Mouse (Mus musculus): ENCODE measurements around the gene Plekho1. TPM values are rescaled to one million over a fixed set of nuclear protein-coding genes. Genes with fewer than 3 reads are reported as not detected.

The Plekho1 gene
- polyA plus RNA-seq, 1 experiment from 2014 or later, result 64.8 TPM

GRCm38 (mm10) chr3:96021421-96022128 is 25.8 kb upstream of the Plekho1 start:
- no peaks in the 10 kb centered on the region for H3K27me3 ChIP-seq (ENCODE audit: control insufficient read depth, insufficient read depth, low read length)
- ATAC-seq (replicated peaks; ENCODE audit: insufficient number of reproducible peaks, low FRiP score, low TSS enrichment, low read depth), result no peak
- H3K4me2 ChIP-seq (ENCODE audit: low read depth, low read length), result no peak overlapping the region
- no peak for DNase-seq (ENCODE audit: low spot score)
- H3K27ac ChIP-seq (replicated peaks; ENCODE audit: low read depth, low read length), result no peak overlapping the region
- H3K9me3 ChIP-seq (replicated peaks; ENCODE audit: control insufficient read depth, low read length), result no peaks in the 10 kb centered on the region
- no peaks in the 10 kb centered on the region for H3K36me3 ChIP-seq (replicated peaks; ENCODE audit: control insufficient read depth, insufficient read depth, low read depth, low read length)
- no peak overlapping the region for H3K9ac ChIP-seq (replicated peaks; ENCODE audit: low read length)
- no peak overlapping the region for H3K4me3 ChIP-seq (ENCODE audit: low read depth, low read length)
- no peaks in the 10 kb centered on the region for H3K4me1 ChIP-seq (ENCODE audit: control insufficient read depth, insufficient read depth, low read length)
- 78% methylated on average over 5 of the region's 5 CpGs for WGBS

- H3K9ac ChIP-seq (replicated peaks; ENCODE audit: low read length), result no peak overlapping the region
- H3K4me1 ChIP-seq (ENCODE audit: control insufficient read depth, insufficient read depth, low read length), result no peaks in the 10 kb centered on the region
- DNase-seq (ENCODE audit: low spot score) (no peak), ATAC-seq (replicated peaks; ENCODE audit: insufficient number of reproducible peaks, low FRiP score, low TSS enrichment, low read depth) (no peak)
- H3K27me3 ChIP-seq (ENCODE audit: control insufficient read depth, insufficient read depth, low read length), result no peaks in the 10 kb centered on the region
- WGBS, result 93% methylated on average over 1 of the region's 1 CpGs
- H3K4me2 ChIP-seq (ENCODE audit: low read depth, low read length), result no peak overlapping the region
- no peak overlapping the region for H3K4me3 ChIP-seq (ENCODE audit: low read depth, low read length)
- no peaks in the 10 kb centered on the region for H3K36me3 ChIP-seq (replicated peaks; ENCODE audit: control insufficient read depth, insufficient read depth, low read depth, low read length)
- H3K9me3 ChIP-seq (replicated peaks; ENCODE audit: control insufficient read depth, low read length), result no peaks in the 10 kb centered on the region
- H3K27ac ChIP-seq (replicated peaks; ENCODE audit: low read depth, low read length), result no peak overlapping the region
Observed at GRCm38 (mm10) chr3:96020735-96021134, 24.9 kb upstream of the Plekho1 start.

DNA sequence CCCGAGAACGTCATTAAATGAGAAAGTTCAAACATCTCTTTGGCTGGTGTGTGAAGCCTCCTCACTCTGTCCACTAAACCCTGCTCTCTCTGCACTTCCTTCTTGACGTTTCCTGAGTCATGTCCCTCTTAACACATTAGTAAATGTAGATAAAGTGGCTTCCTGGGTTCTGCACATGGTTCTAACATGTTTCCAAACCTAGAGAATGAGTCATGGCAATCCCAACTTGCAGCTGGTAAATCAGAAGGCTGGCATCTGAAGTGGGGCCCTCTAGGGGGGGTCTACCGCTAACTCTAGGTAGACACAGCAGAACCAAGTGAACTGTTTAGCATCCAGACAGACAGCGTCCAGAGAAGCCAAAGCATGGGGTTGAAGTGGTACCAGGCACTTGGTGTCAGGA is 21.7 kb upstream of the Plekho1 start:
- H3K4me3 ChIP-seq (ENCODE audit: low read depth, low read length), result no peak overlapping the region
- H3K9ac ChIP-seq (replicated peaks; ENCODE audit: low read length), result no peak overlapping the region
- no peaks in the 10 kb centered on the region for H3K9me3 ChIP-seq (replicated peaks; ENCODE audit: control insufficient read depth, low read length)
- H3K4me1 ChIP-seq (ENCODE audit: control insufficient read depth, insufficient read depth, low read length), result no peaks in the 10 kb centered on the region
- no peak for ATAC-seq (replicated peaks; ENCODE audit: insufficient number of reproducible peaks, low FRiP score, low TSS enrichment, low read depth)
- H3K4me2 ChIP-seq (ENCODE audit: low read depth, low read length), result no peak overlapping the region
- H3K27me3 ChIP-seq (ENCODE audit: control insufficient read depth, insufficient read depth, low read length), result no peaks in the 10 kb centered on the region
- no peak overlapping the region for H3K27ac ChIP-seq (replicated peaks; ENCODE audit: low read depth, low read length)
- H3K36me3 ChIP-seq (replicated peaks; ENCODE audit: control insufficient read depth, insufficient read depth, low read depth, low read length), result no peaks in the 10 kb centered on the region
- DNase-seq (ENCODE audit: low spot score), result no peak
- WGBS, result 83% methylated on average over 5 of the region's 5 CpGs

GRCm38 (mm10) chr3:96016257-96016889 is 20.6 kb upstream of the Plekho1 start:
- Histone ChIP-seq H3K9ac (replicated peaks; ENCODE audit: low read length) (no peak overlapping the region), H3K4me1 (ENCODE audit: control insufficient read depth, insufficient read depth, low read length) (no peaks in the 10 kb centered on the region), H3K9me3 (replicated peaks; ENCODE audit: control insufficient read depth, low read length) (no peaks in the 10 kb centered on the region), H3K4me3 (ENCODE audit: low read depth, low read length) (no peak overlapping the region), H3K36me3 (replicated peaks; ENCODE audit: control insufficient read depth, insufficient read depth, low read depth, low read length) (no peaks in the 10 kb centered on the region), H3K4me2 (ENCODE audit: low read depth, low read length) (no peak overlapping the region), H3K27me3 (ENCODE audit: control insufficient read depth, insufficient read depth, low read length) (no peaks in the 10 kb centered on the region), H3K27ac (replicated peaks; ENCODE audit: low read depth, low read length) (no peak overlapping the region)
- WGBS, result 96% methylated on average over 2 of the region's 2 CpGs
- no peak for ATAC-seq (replicated peaks; ENCODE audit: insufficient number of reproducible peaks, low FRiP score, low TSS enrichment, low read depth)
- no peak for DNase-seq (ENCODE audit: low spot score)

DNA sequence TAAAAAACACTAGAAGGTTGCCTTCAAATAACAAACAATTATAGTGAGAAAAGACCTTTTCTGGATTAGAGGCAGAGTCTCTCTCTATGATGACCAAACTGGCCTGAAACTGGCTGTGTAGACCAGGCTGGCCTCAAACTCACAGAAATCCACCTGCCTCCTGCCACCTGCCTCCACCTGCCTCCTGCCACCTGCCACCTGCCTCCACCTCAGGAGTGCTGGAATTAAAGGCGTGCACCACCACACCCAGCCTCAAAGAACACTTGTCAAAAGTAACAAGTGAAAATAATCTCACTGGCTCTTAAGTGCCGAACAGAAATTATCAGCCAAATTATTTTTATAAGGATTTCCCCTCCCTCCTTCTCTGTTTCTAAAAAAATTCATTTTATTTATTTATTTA is 19.9 kb upstream of the Plekho1 start:
- H3K9ac ChIP-seq (replicated peaks; ENCODE audit: low read length), result no peak overlapping the region
- H3K4me3 ChIP-seq (ENCODE audit: low read depth, low read length), result no peak overlapping the region
- no peak overlapping the region for H3K27ac ChIP-seq (replicated peaks; ENCODE audit: low read depth, low read length)
- H3K9me3 ChIP-seq (replicated peaks; ENCODE audit: control insufficient read depth, low read length), result no peaks in the 10 kb centered on the region
- H3K36me3 ChIP-seq (replicated peaks; ENCODE audit: control insufficient read depth, insufficient read depth, low read depth, low read length), result no peaks in the 10 kb centered on the region
- ATAC-seq (replicated peaks; ENCODE audit: insufficient number of reproducible peaks, low FRiP score, low TSS enrichment, low read depth), result no peak
- no peaks in the 10 kb centered on the region for H3K4me1 ChIP-seq (ENCODE audit: control insufficient read depth, insufficient read depth, low read length)
- WGBS, result 88% methylated on average over 2 of the region's 2 CpGs
- H3K4me2 ChIP-seq (ENCODE audit: low read depth, low read length), result no peak overlapping the region
- no peaks in the 10 kb centered on the region for H3K27me3 ChIP-seq (ENCODE audit: control insufficient read depth, insufficient read depth, low read length)
- no peak for DNase-seq (ENCODE audit: low spot score)

DNA sequence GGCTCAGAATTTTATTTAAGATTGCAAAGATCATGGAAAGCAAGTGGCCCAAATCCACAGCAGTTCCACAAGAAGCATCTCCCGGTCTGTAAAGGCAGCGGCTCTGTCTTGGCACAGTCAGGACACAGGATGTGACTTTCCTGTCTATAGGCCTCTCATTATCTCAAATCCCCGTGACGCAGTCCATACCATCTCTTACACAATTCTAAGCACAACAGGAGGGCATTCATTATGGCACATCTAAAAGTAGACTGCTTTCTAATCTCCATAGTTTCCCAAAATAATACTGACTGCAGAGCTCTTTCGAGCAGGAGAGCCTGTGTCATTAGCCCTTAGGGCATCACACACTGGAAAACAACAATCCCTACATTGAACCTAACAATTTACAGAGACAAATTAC is 17.0 kb upstream of the Plekho1 start:
- H3K9me3 ChIP-seq (replicated peaks; ENCODE audit: control insufficient read depth, low read length), result no peaks in the 10 kb centered on the region
- H3K27ac ChIP-seq (replicated peaks; ENCODE audit: low read depth, low read length), result no peak overlapping the region
- no peaks in the 10 kb centered on the region for H3K36me3 ChIP-seq (replicated peaks; ENCODE audit: control insufficient read depth, insufficient read depth, low read depth, low read length)
- no peak overlapping the region for H3K4me2 ChIP-seq (ENCODE audit: low read depth, low read length)
- no peak for ATAC-seq (replicated peaks; ENCODE audit: insufficient number of reproducible peaks, low FRiP score, low TSS enrichment, low read depth)
- 51% methylated on average over 5 of the region's 5 CpGs for WGBS
- H3K9ac ChIP-seq (replicated peaks; ENCODE audit: low read length), result no peak overlapping the region
- H3K4me3 ChIP-seq (ENCODE audit: low read depth, low read length), result no peak overlapping the region
- no peak for DNase-seq (ENCODE audit: low spot score)
- no peaks in the 10 kb centered on the region for H3K27me3 ChIP-seq (ENCODE audit: control insufficient read depth, insufficient read depth, low read length)
- H3K4me1 ChIP-seq (ENCODE audit: control insufficient read depth, insufficient read depth, low read length), result no peaks in the 10 kb centered on the region

DNA sequence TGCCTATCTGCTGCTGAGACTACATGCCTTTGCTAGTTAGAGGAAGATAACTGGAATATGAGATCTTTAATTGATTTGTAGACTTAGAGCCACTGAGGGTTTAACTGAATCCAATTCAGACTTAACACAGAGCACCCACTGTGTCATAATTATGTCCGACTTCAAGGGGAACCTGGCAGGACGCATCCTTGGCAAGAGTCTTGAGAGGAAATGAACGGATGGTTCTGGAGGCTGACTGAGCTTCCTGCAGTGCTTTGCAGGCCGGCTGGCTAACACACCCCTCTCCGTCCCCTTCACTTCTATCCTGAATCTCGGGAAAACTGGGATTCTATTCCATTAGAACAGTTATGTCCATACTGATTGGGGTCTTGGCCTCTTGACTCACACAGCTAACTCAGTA is 12.7 kb upstream of the Plekho1 start:
- Histone ChIP-seq H3K9ac (replicated peaks; ENCODE audit: low read length) (no peak overlapping the region), H3K9me3 (replicated peaks; ENCODE audit: control insufficient read depth, low read length) (no peaks in the 10 kb centered on the region), H3K27ac (replicated peaks; ENCODE audit: low read depth, low read length) (no peak overlapping the region), H3K4me3 (ENCODE audit: low read depth, low read length) (no peak overlapping the region), H3K4me1 (ENCODE audit: control insufficient read depth, insufficient read depth, low read length) (no peaks in the 10 kb centered on the region), H3K27me3 (ENCODE audit: control insufficient read depth, insufficient read depth, low read length) (no peaks in the 10 kb centered on the region), H3K36me3 (replicated peaks; ENCODE audit: control insufficient read depth, insufficient read depth, low read depth, low read length) (no peaks in the 10 kb centered on the region), H3K4me2 (ENCODE audit: low read depth, low read length) (no peak overlapping the region)
- ATAC-seq (replicated peaks; ENCODE audit: insufficient number of reproducible peaks, low FRiP score, low TSS enrichment, low read depth) (no peak), DNase-seq (ENCODE audit: low spot score) (no peak)
- 82% methylated on average over 6 of the region's 6 CpGs for WGBS

DNA sequence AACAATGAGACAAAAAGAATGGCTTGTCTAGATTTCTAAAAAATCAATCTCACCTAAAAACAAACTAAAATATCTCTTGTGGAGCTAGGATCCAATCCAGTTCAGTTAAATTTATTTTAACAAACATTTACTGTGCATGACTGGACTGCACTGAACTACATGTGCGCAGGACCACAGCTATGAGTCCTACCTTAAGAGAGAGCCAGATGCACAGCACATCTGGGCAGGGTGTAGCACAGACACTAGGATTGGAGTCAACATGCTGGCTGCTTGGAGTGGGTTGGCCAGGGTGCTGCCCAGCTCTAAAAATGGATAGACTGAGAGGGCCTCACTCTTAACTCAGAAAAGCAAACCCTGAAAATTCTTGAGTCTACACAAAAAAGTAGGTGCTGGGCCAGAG is 5.8 kb upstream of the Plekho1 start:
- no peak overlapping the region for H3K9ac ChIP-seq (replicated peaks; ENCODE audit: low read length)
- no peaks in the 10 kb centered on the region for H3K9me3 ChIP-seq (replicated peaks; ENCODE audit: control insufficient read depth, low read length)
- no peaks in the 10 kb centered on the region for H3K27me3 ChIP-seq (ENCODE audit: control insufficient read depth, insufficient read depth, low read length)
- H3K27ac ChIP-seq (replicated peaks; ENCODE audit: low read depth, low read length), result no peak overlapping the region
- no peaks in the 10 kb centered on the region for H3K36me3 ChIP-seq (replicated peaks; ENCODE audit: control insufficient read depth, insufficient read depth, low read depth, low read length)
- 94% methylated on average over 1 of the region's 1 CpGs for WGBS
- ATAC-seq (replicated peaks; ENCODE audit: insufficient number of reproducible peaks, low FRiP score, low TSS enrichment, low read depth), result no peak
- no peak overlapping the region for H3K4me2 ChIP-seq (ENCODE audit: low read depth, low read length)
- H3K4me3 ChIP-seq (ENCODE audit: low read depth, low read length), result no peak overlapping the region
- no peak for DNase-seq (ENCODE audit: low spot score)
- no peaks in the 10 kb centered on the region; the same call in 1 of the 2 replicates for H3K4me1 ChIP-seq (ENCODE audit: control insufficient read depth, insufficient read depth, low read length)
